Mouse (Mus musculus) C2C12 (cell line): ENCODE measurements around the gene Fbn1. TPM values are rescaled to one million over a fixed set of nuclear protein-coding genes. Genes with fewer than 3 reads are reported as not detected.
A peak's percentile ranks its signal among the peaks of the same experiment; 100 is the strongest.

Experiments used
- H3K27me3 ChIP-seq: one replicate; pipeline ENCODE4 v1.6.1; 2011; ENCODE audit not compliant: control insufficient read depth, insufficient read depth, insufficient read length
- H3K36me3 ChIP-seq: one replicate; pipeline ENCODE4 v1.6.1; 2011; ENCODE audit not compliant: control insufficient read depth, insufficient read depth
- H3K4me3 ChIP-seq: one replicate; pipeline ENCODE4 v1.5.1; 2011; ENCODE audit warnings: mild to moderate bottlenecking, control low read depth; ENCODE audit not compliant: poor library complexity, insufficient read depth, severe bottlenecking
- H3K79me2 ChIP-seq: one replicate; pipeline ENCODE4 v1.6.1; 2011; ENCODE audit not compliant: control insufficient read depth, insufficient read depth
- H3K79me3 ChIP-seq: one replicate; pipeline ENCODE4 v1.6.1; 2011; ENCODE audit warnings: low read depth, control low read depth
- H3ac ChIP-seq: one replicate; pipeline ENCODE3; 2011; ENCODE audit warnings: low read depth; ENCODE audit not compliant: control insufficient read depth, insufficient read length
- CEBPB ChIP-seq: IDR thresholded peaks from one replicate; pipeline ENCODE4 v1.6.1; 2011; ENCODE audit warnings: low read depth, mild to moderate bottlenecking, control low read depth, moderate library complexity
- CTCF ChIP-seq: IDR thresholded peaks from one replicate; pipeline ENCODE4 v1.5.1; 2011; ENCODE audit not compliant: control insufficient read depth, insufficient read depth, insufficient read length
- FOSL1 ChIP-seq: IDR thresholded peaks from one replicate; pipeline ENCODE4 v1.8.0; 2011; ENCODE audit warnings: mild to moderate bottlenecking, low read length; ENCODE audit not compliant: poor library complexity, insufficient read depth, severe bottlenecking
- MAX ChIP-seq: IDR thresholded peaks from one replicate; pipeline ENCODE4 v1.6.1; 2011; ENCODE audit warnings: mild to moderate bottlenecking, control low read depth
- MYOD1 ChIP-seq: IDR thresholded peaks from one replicate; pipeline ENCODE4 v1.6.1; 2011; ENCODE audit warnings: low read depth; ENCODE audit not compliant: control insufficient read depth, insufficient read length
- MYOG ChIP-seq: IDR thresholded peaks from one replicate; pipeline ENCODE4 v1.6.1; 2011; ENCODE audit not compliant: control insufficient read depth, insufficient read length; ENCODE audit errors: extremely low read depth
- USF1 ChIP-seq: IDR thresholded peaks from one replicate; pipeline ENCODE4 v1.6.1; 2011; ENCODE audit warnings: low read depth, mild to moderate bottlenecking, control low read depth, moderate library complexity
- polyA plus RNA-seq: library from polyadenylated mRNA; unstranded; fragments of >200 nt; fragmentation: generic; extraction: Trizol; gene quantifications from one replicate; pipeline ENCODE4 v1.2.1, GENCODE M21; 2012; ENCODE audit warnings: missing spikeins

Gene Fbn1
- polyA plus RNA-seq, 1 experiment, result 14.8 TPM

DNA sequence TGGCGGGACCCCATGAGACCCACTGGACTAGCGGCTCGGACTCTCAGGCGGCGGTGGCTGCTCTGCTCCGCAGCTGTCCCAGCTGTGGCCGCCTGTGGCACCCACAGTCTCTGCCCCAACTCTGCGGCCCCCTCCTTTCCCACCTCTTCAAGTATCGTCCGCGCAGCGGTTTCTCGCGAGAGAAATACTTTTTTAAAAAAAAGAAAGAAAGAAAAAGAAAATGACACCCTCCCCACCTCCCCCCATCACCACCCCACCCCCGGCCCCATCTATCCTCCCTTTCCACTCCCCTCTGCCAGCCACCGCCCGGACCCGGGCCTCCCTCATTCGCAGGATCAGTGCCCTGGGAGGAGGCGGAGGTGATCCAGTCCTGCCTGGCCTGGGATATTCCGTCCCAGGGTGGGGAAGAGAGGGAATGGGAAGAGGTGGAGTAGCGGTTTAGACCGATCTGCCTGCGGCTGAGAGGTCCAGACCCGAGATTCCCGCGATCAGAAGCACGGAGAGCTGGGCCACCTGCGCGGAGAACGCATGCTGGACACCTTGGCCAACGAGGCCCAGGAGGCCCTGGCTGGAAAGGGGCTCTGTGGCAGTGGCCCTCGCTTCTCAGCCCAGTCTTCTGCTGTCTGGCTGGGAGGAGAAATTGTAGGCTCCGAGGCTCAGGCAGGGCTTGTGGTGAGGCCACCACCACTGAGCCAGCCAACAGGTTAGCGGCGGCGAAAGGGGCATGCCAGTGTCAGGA is 1.3 kb downstream of the Fbn1 start:
- no peak for TF ChIP-seq MYOG
- no peak for TF ChIP-seq CTCF
- TF ChIP-seq CEBPB, result no peak
- TF ChIP-seq MYOD1, result no peak
- no peak for TF ChIP-seq MAX
- TF ChIP-seq FOSL1, result no peak
- no peak for TF ChIP-seq USF1
- no peaks in the 10 kb centered on the region for H3K27me3 ChIP-seq
- H3ac ChIP-seq, result peak overlapping the region; percentile 96
- H3K79me3 ChIP-seq, result peaks cover 25% of the 10 kb centered on the region
- peaks cover 46% of the 10 kb centered on the region for H3K79me2 ChIP-seq
- H3K4me3 ChIP-seq, result peak overlapping the region; percentile 80
- H3K36me3 ChIP-seq, result peaks cover 10% of the 10 kb centered on the region

DNA sequence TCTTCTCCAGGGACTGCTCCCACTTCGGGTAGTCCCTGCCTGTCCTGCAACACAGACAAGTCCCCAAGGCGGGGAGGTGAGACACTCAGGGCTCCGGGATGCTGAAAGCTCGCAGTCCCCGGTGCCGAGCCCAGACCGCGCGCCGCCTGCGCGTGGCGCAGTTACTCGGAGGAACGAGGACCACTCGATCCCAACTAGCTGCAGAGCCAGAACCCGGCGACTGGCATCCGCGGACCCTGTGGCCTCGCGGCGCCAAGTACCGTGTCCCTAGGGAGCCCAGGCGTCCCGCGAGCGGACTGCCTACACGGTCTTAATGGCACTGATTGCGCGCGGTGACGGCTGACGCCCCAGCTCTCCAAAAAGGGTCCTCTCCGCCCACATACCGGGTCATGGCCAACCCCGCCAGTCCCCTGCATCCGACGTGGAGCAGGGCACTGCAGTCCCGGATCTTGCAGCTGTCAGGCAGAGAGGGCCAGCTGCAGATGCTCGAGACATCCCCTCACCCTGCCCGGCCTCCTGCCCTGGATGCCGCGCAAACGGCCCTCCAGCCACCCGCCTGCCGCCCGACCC is 2.0 kb downstream of the Fbn1 start:
- Histone ChIP-seq H3K27me3 (no peaks in the 10 kb centered on the region), H3K79me3 (peaks cover 30% of the 10 kb centered on the region), H3K79me2 (peaks cover 52% of the 10 kb centered on the region), H3ac (peak overlapping the region; percentile 96), H3K36me3 (peaks cover 13% of the 10 kb centered on the region), H3K4me3 (peak overlapping the region; percentile 80)
- TF ChIP-seq CTCF (no peak), MYOD1 (peak; percentile 68)

DNA sequence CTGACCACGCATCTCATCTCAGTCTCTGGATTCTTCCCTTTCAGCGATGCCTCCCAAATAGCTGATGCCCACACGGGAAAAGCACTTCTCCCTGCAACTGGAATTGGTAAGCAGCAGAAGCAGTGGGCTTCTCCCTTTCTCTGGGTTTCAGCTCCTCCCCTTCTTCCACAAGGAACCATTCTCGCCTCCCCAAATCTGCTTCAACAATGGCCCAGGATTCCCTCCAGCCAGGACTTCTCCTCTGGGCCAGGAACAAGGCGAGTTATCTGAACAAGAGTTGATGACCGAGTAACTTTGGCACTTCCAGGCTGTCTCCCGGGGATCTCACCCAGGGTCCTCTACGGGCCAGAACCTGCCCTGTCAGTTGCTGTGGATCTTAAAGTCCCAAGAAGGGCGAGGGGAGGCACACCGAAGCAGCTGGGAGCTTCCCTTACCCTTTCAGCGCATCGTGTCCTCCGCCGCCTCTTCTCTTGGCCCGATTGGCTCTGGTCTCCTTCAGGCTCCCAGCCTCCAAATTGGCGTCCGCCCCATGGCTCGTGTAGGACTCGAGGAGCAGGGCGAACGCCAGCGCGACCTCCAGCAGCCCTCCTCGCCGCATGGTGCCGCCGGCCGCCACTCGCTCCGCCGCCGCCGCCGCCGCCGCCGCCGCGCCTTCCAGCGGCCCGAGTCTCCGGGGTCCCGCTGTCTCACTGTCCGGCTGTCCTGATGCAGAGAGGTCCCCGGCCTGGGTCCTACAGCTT is 2.6 kb downstream of the Fbn1 start, which contains the start of gene Gm9913:
TSS of gene Gm9913 (plus strand) at position 84 of the 740 bp plus-strand sequence.
- H3K27me3 ChIP-seq, result no peaks in the 10 kb centered on the region

DNA sequence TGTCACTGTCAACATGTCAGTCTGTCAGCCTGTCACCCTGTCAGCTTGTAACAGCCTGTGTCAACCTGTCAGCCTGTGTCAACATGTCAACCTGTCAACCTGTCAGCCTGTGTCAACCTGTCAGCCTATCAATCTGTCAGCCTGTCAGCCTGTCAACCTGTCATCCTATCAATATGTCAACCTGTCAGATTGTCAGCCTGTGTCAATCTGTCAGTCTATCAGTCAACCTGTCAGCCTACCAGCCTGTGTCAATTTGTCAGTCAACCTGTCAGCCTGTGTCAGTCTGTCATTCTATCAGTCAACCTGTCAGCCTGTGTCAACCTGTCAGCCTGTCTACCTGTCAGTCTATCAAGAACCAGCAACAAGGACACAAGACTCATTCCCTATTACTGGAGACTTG is 6.3 kb downstream of the Fbn1 start:
- peaks cover 21% of the 10 kb centered on the region for H3K36me3 ChIP-seq
- H3K79me2 ChIP-seq, result peaks cover 95% of the 10 kb centered on the region
- H3ac ChIP-seq, result no peak overlapping the region
- TF ChIP-seq MYOG, result no peak
- TF ChIP-seq CTCF, result no peak
- TF ChIP-seq MAX, result no peak
- no peak for TF ChIP-seq USF1
- no peak for TF ChIP-seq CEBPB
- TF ChIP-seq FOSL1, result no peak
- no peak for TF ChIP-seq MYOD1
- H3K27me3 ChIP-seq, result no peaks in the 10 kb centered on the region
- no peak overlapping the region for H3K4me3 ChIP-seq
- H3K79me3 ChIP-seq, result peaks cover 51% of the 10 kb centered on the region

More for the DNA sequence above, 2.6 kb downstream of the Fbn1 start, which contains the start of gene Gm9913:
- Histone ChIP-seq H3K36me3 (peaks cover 13% of the 10 kb centered on the region), H3ac (peak within 1 kb of the TSS; percentile 96), H3K4me3 (peak within 1 kb of the TSS; percentile 80), H3K79me2 (peaks cover 59% of the 10 kb centered on the region), H3K79me3 (peaks cover 33% of the 10 kb centered on the region)
- TF ChIP-seq MYOG (no peak), CTCF (peak; percentile 4)

DNA sequence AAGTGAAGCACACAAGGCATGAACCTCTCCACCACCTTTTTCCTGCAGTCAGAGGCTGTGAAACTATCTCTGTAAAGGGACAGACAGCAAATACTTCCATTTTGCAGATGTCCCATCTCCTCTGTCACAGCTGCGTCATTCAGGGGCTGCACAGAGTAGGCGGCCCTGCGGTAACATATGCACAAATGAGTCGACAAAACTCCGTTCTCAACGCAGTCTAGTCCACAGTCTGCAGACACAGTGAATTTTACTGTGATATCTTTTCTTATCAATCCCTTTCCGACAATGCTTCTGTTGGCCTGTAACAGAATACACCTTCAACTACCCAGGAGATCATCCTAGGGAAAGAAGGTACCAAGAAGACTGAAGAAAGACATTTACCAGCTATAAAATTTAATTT is 9.6 kb downstream of the Fbn1 start:
- peaks cover 40% of the 10 kb centered on the region for H3K36me3 ChIP-seq
- H3K4me3 ChIP-seq, result no peak overlapping the region
- H3K27me3 ChIP-seq, result no peaks in the 10 kb centered on the region
- TF ChIP-seq USF1 (no peak), CTCF (no peak), MAX (no peak), CEBPB (no peak), MYOG (no peak), FOSL1 (no peak), MYOD1 (no peak)
- H3K79me3 ChIP-seq, result peaks cover 56% of the 10 kb centered on the region
- peaks cover 95% of the 10 kb centered on the region for H3K79me2 ChIP-seq
- H3ac ChIP-seq, result no peak overlapping the region
